25 mouse cellular contexts compared by ENCODE assay signal in the genomic region with DNA sequence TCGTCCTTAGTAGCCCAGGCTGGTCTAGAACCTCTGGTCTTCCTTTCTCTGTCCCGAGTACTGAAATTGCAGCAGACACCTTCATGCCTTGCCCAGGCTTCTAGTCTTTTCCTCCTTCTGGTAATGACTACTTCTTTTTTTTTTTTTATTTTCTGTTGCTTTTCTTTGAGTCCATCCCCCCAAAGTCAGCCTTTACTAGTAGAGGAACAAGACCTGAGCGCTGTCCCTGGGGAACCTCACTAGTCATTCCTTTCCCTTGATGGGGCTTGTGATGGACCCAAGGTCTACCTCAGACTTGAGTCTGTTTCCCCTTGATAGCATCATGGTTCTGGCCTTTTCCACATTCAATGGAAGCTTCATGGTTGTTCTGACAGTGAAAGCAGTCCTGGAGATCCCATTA.
"Had no signal": no experiment of that assay in that cellular context is flagged by ENCODE, and none has a peak within 500 bp of the region (broad histone marks: within the 10 kb centered on the region; RNA-seq: fewer than 3 reads in every experiment).

No protein-coding gene starts in this region.

- H3K27ac ChIP-seq: embryonic facial prominence, embryonic 10.5 days; embryonic facial prominence, embryonic 12.5 days; embryonic facial prominence, embryonic 13.5 days; embryonic facial prominence, embryonic 15.5 days; forebrain, embryonic 10.5 days; forebrain, embryonic 12.5 days; forebrain, embryonic 13.5 days; forebrain, embryonic 15.5 days; gastrocnemius, adult 2 months; heart, adult 2 months had no signal

- DNase-seq: cerebellum, adult 9-10 months; cerebellum, adult 9-11 months; cerebellum, postnatal 10 days; cerebellum, postnatal 14 days; cerebellum, postnatal 25 days; cerebellum, postnatal 36 days; embryo, embryonic 11 days; forebrain, postnatal 0 days; gastrocnemius, adult 2 months; gastrocnemius, postnatal 10 days; gastrocnemius, postnatal 14 days; gastrocnemius, postnatal 25 days; gastrocnemius, postnatal 36 days; heart, adult 11 months; heart, adult 18-20 months; heart, adult 2 months had no signal

- H3K27me3 ChIP-seq: embryonic facial prominence, embryonic 12.5 days; embryonic facial prominence, embryonic 13.5 days; embryonic facial prominence, embryonic 15.5 days; forebrain, embryonic 12.5 days; forebrain, embryonic 13.5 days; forebrain, embryonic 15.5 days had no signal

- H3K9me3 ChIP-seq: forebrain, embryonic 15.5 days had no signal

- H3K4me2 ChIP-seq: embryonic facial prominence, embryonic 12.5 days; embryonic facial prominence, embryonic 13.5 days; embryonic facial prominence, embryonic 15.5 days; forebrain, embryonic 12.5 days; forebrain, embryonic 13.5 days; forebrain, embryonic 15.5 days had no signal

- H3K9ac ChIP-seq: embryonic facial prominence, embryonic 12.5 days; embryonic facial prominence, embryonic 13.5 days; embryonic facial prominence, embryonic 15.5 days; forebrain, embryonic 12.5 days; forebrain, embryonic 13.5 days; forebrain, embryonic 15.5 days; forebrain, postnatal 0 days had no signal

- H3K4me1 ChIP-seq: embryonic facial prominence, embryonic 12.5 days; embryonic facial prominence, embryonic 13.5 days; embryonic facial prominence, embryonic 15.5 days; forebrain, embryonic 10.5 days; forebrain, embryonic 12.5 days; forebrain, embryonic 13.5 days; forebrain, embryonic 15.5 days had no signal

- H3K4me3 ChIP-seq: embryonic facial prominence, embryonic 10.5 days; embryonic facial prominence, embryonic 12.5 days; embryonic facial prominence, embryonic 13.5 days; embryonic facial prominence, embryonic 15.5 days; erythroblast, embryonic 14.5 days; forebrain, embryonic 10.5 days; forebrain, embryonic 12.5 days; forebrain, embryonic 13.5 days; forebrain, embryonic 15.5 days; gastrocnemius, adult 2 months; heart, adult 2 months had no signal
